Mouse (Mus musculus): Measurements from ENCODE around the gene Wipi2.

DNA sequence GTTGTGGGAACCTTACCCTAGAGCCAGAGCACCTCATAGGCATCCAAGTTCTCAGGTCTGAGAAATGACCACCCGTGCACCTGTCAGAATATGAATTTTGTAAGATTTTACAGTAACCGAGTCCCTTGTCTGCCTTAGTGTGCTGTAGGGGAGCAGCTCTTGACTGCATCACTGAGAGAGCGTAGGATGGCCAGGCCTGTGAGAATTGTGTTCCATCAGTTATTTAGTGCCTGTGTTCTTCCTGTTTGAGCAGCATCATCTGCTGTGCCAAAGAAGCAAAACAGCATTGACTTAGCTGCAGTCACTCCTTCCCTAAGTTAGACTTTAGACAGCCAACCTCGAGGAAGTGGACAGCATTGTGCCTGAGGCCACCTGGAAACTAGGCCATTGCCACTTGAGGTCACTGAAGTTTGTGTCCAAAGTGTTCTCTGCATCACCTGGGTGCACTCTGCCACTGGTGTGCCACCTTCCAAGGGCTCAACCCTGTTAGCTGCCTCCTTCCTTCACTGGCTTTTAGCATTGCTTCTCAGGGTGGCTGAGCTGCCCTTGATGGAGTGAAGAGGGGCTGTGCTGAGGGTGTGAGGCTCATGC, 22.1 kb downstream of the Wipi2 start:
- no peak for TF ChIP-seq CTCF (IDR thresholded peaks at IDR 0.05; ENCODE audit: low read depth)
- no peak for TF ChIP-seq EP300 (IDR thresholded peaks at IDR 0.05; ENCODE audit: low read depth)
